Mouse (Mus musculus): ENCODE data around the gene Ubash3a. TPM values are rescaled to one million over a fixed set of nuclear protein-coding genes. Genes with fewer than 3 reads are reported as not detected.

The Ubash3a gene
- polyA plus RNA-seq, 2 experiments = 0.30 to 0.51 TPM

GRCm38 (mm10) chr17:31226368-31226767 lies 18.7 kb downstream of the Ubash3a start:
- H3K9me3 ChIP-seq (ENCODE audit: control insufficient read depth, low read length) = no peaks in the 10 kb centered on the region
- H3K27me3 ChIP-seq (ENCODE audit: control insufficient read depth, insufficient read depth, low read length) = no peaks in the 10 kb centered on the region
- DNase-seq (ENCODE audit: low spot score) = no peak
- no peak overlapping the region for H3K27ac ChIP-seq (replicated peaks; ENCODE audit: low read depth, low read length)
- H3K36me3 ChIP-seq (ENCODE audit: control insufficient read depth, insufficient read depth, low read length) = no peaks in the 10 kb centered on the region
- WGBS = 72% methylated on average over 3 of the region's 3 CpGs
- H3K4me1 ChIP-seq (ENCODE audit: control insufficient read depth, insufficient read depth, low read length) = no peaks in the 10 kb centered on the region
- H3K4me3 ChIP-seq (replicated peaks; ENCODE audit: low read length) = no peak overlapping the region
- no peak overlapping the region for H3K4me2 ChIP-seq (replicated peaks; ENCODE audit: low read depth, low read length, severe bottlenecking)
- no peak for TF ChIP-seq POLR2A (IDR thresholded peaks at IDR 0.05; ENCODE audit: borderline replicate concordance, extremely low read depth, insufficient read depth, insufficient read length)
- H3K9ac ChIP-seq (ENCODE audit: low read depth, low read length, severe bottlenecking) = no peak overlapping the region
- no peak for ATAC-seq (ENCODE audit: low FRiP score, low read depth)

- no peak overlapping the region for H3K4me3 ChIP-seq (replicated peaks; ENCODE audit: low read length)
- H3K27me3 ChIP-seq (ENCODE audit: control insufficient read depth, insufficient read depth, low read length) = no peaks in the 10 kb centered on the region
- H3K9me3 ChIP-seq (ENCODE audit: control insufficient read depth, low read length) = no peaks in the 10 kb centered on the region
- H3K4me2 ChIP-seq (replicated peaks; ENCODE audit: low read depth, low read length, severe bottlenecking) = no peak overlapping the region
- 80% methylated on average over 7 of the region's 7 CpGs for WGBS
- DNase-seq (ENCODE audit: low spot score) = no peak
- H3K9ac ChIP-seq (ENCODE audit: low read depth, low read length, severe bottlenecking) = no peak overlapping the region
- no peaks in the 10 kb centered on the region for H3K36me3 ChIP-seq (ENCODE audit: control insufficient read depth, insufficient read depth, low read length)
- TF ChIP-seq POLR2A (IDR thresholded peaks at IDR 0.05; ENCODE audit: borderline replicate concordance, extremely low read depth, insufficient read depth, insufficient read length) = no peak
- H3K27ac ChIP-seq (replicated peaks; ENCODE audit: low read depth, low read length) = no peak overlapping the region
- no peaks in the 10 kb centered on the region for H3K4me1 ChIP-seq (ENCODE audit: control insufficient read depth, insufficient read depth, low read length)
- no peak for ATAC-seq (ENCODE audit: low FRiP score, low read depth)
These were observed 19.3 kb downstream of the Ubash3a start for GRCm38 (mm10) chr17:31226931-31227330.

- Histone ChIP-seq H3K36me3 (ENCODE audit: control insufficient read depth, insufficient read depth, low read length) (no peaks in the 10 kb centered on the region), H3K27me3 (ENCODE audit: control insufficient read depth, insufficient read depth, low read length) (no peaks in the 10 kb centered on the region), H3K27ac (replicated peaks; ENCODE audit: low read depth, low read length) (no peak overlapping the region), H3K9ac (ENCODE audit: low read depth, low read length, severe bottlenecking) (no peak overlapping the region), H3K9me3 (ENCODE audit: control insufficient read depth, low read length) (no peaks in the 10 kb centered on the region), H3K4me2 (replicated peaks; ENCODE audit: low read depth, low read length, severe bottlenecking) (no peak overlapping the region), H3K4me3 (replicated peaks; ENCODE audit: low read length) (no peak overlapping the region), H3K4me1 (ENCODE audit: control insufficient read depth, insufficient read depth, low read length) (no peaks in the 10 kb centered on the region)
- ATAC-seq (ENCODE audit: low FRiP score, low read depth) (no peak), DNase-seq (ENCODE audit: low spot score) (no peak)
- 57% methylated on average over 6 of the region's 6 CpGs for WGBS
- TF ChIP-seq POLR2A (IDR thresholded peaks at IDR 0.05; ENCODE audit: borderline replicate concordance, extremely low read depth, insufficient read depth, insufficient read length) = no peak
These were observed 24.1 kb downstream of the Ubash3a start for GRCm38 (mm10) chr17:31231780-31232179.

GRCm38 (mm10) chr17:31232251-31233010 lies 24.8 kb downstream of the Ubash3a start:
- ATAC-seq (ENCODE audit: low FRiP score, low read depth) = no peak
- TF ChIP-seq POLR2A (IDR thresholded peaks at IDR 0.05; ENCODE audit: borderline replicate concordance, extremely low read depth, insufficient read depth, insufficient read length) = no peak
- Histone ChIP-seq H3K9ac (ENCODE audit: low read depth, low read length, severe bottlenecking) (no peak overlapping the region), H3K4me3 (replicated peaks; ENCODE audit: low read length) (no peak overlapping the region), H3K36me3 (ENCODE audit: control insufficient read depth, insufficient read depth, low read length) (no peaks in the 10 kb centered on the region), H3K4me1 (ENCODE audit: control insufficient read depth, insufficient read depth, low read length) (no peaks in the 10 kb centered on the region), H3K27me3 (ENCODE audit: control insufficient read depth, insufficient read depth, low read length) (no peaks in the 10 kb centered on the region), H3K9me3 (ENCODE audit: control insufficient read depth, low read length) (no peaks in the 10 kb centered on the region), H3K4me2 (replicated peaks; ENCODE audit: low read depth, low read length, severe bottlenecking) (no peak overlapping the region), H3K27ac (replicated peaks; ENCODE audit: low read depth, low read length) (no peak overlapping the region)
- 40% methylated on average over 8 of the region's 8 CpGs for WGBS
- DNase-seq (ENCODE audit: low spot score) = peak; percentile 21

- no peak for ATAC-seq (ENCODE audit: low FRiP score, low read depth)
- Histone ChIP-seq H3K27me3 (ENCODE audit: control insufficient read depth, insufficient read depth, low read length) (no peaks in the 10 kb centered on the region), H3K4me1 (ENCODE audit: control insufficient read depth, insufficient read depth, low read length) (no peaks in the 10 kb centered on the region), H3K9me3 (ENCODE audit: control insufficient read depth, low read length) (no peaks in the 10 kb centered on the region), H3K36me3 (ENCODE audit: control insufficient read depth, insufficient read depth, low read length) (no peaks in the 10 kb centered on the region), H3K4me2 (replicated peaks; ENCODE audit: low read depth, low read length, severe bottlenecking) (no peak overlapping the region), H3K27ac (replicated peaks; ENCODE audit: low read depth, low read length) (no peak overlapping the region), H3K4me3 (replicated peaks; ENCODE audit: low read length) (no peak overlapping the region), H3K9ac (ENCODE audit: low read depth, low read length, severe bottlenecking) (no peak overlapping the region)
- no peak for DNase-seq (ENCODE audit: low spot score)
- WGBS = 95% methylated on average over 1 of the region's 1 CpGs
- no peak for TF ChIP-seq POLR2A (IDR thresholded peaks at IDR 0.05; ENCODE audit: borderline replicate concordance, extremely low read depth, insufficient read depth, insufficient read length)
These were observed 28.2 kb downstream of the Ubash3a start for GRCm38 (mm10) chr17:31235915-31236314.
